Mouse (Mus musculus): Measurements from ENCODE around the gene Robo4. TPM values are rescaled to one million over a fixed set of nuclear protein-coding genes. Genes with fewer than 3 reads are reported as not detected.

Robo4 gene
- polyA plus RNA-seq, 1 experiment from 2014 or later = 6.2 TPM

DNA sequence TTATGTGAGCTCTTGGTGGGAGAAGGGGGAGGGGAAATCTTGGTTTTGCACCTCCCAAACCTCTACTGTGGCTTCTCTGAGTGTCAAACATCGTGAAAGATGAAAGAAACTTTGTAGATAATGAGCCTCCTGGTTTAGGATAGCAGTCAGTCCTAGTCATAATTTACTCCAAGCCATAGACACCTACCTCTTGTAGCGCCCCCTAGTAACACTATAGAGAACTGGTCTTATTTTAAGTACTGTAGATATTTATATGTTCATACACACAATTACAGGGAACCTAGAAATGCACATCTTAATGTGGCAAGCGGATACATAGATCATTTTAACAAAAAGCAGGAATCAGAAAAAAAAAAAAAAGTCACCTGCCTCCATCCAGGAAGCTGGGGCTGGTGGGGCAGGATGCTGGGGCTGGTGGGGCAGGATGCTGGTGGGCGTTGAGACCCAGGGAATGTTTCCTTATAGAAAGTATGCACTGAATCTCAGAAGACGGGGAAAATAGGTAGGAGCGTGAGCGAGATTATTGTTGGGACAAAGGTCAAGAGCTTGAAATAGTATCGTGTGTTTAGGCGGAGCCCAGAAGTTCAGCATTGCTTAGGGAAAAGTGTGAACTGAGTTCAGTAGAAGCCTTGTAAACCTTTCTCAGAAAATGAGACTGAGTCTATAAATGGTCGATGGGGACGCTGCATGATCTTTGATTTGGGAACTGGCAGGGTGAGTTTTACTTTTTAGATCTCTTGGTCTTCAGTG lies 33.4 kb upstream of the Robo4 start:
- H3K27me3 ChIP-seq (replicated peaks) = no peaks in the 10 kb centered on the region
- no peaks in the 10 kb centered on the region for H3K4me1 ChIP-seq (replicated peaks)
- no peak overlapping the region for H3K9ac ChIP-seq
- no peaks in the 10 kb centered on the region for H3K9me3 ChIP-seq (replicated peaks)
- ATAC-seq (ENCODE audit: insufficient number of reproducible peaks, low FRiP score) = no peak
- no peak overlapping the region for H3K4me2 ChIP-seq
- H3K36me3 ChIP-seq = no peaks in the 10 kb centered on the region
- 68% methylated on average over 11 of the region's 11 CpGs for WGBS
- H3K27ac ChIP-seq (ENCODE audit: poor library complexity, severe bottlenecking) = no peak overlapping the region
- H3K4me3 ChIP-seq = no peak overlapping the region

DNA sequence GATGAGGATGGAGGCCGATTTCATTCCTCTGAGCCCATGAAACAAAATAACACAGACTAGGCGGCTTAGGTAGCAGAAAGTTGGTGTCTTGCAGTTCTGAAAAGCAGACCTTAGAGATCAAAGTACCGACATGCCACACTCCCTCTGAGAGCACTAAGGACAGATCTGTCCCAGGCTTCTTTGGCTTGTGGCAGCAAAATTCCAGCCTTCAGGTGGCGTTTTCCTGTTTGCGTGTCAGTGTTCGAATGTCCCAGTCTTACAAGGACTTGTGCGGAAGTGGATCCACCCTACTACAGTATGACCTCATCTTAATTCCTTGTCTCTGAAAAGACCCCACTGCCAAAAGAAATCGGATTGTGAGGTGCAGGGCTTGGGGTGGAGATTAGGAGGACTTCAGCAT lies 32.8 kb upstream of the Robo4 start:
- ATAC-seq (ENCODE audit: insufficient number of reproducible peaks, low FRiP score) = no peak

DNA sequence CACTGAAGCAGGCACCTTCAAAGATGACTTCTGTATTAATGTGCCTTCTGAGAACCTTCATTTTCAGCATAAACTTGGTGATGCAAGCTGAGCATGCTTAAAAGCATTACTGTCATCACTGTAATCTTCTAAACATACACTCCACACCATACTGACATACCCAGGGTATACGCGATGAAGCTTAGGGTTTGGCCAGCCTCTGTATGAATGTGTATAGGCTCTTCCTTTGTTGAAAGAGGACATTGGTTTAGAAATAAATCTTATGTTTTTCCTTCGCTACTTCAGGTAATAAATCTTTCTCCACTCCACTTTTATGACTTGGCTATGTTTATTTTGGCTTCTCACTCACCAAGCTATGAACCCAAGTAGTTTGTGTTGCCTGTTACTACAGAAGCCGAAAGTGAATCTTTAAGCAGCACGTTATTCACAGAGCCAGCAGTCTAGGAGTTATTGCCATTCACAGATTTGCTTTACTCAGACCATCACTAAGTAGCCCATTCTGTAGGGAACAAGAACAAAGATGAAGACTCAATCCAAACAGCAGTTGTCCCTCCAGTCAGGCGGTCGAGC lies 30.4 kb upstream of the Robo4 start:
- no peaks in the 10 kb centered on the region for H3K4me1 ChIP-seq (replicated peaks)
- 86% methylated on average over 7 of the region's 7 CpGs for WGBS
- H3K27ac ChIP-seq (ENCODE audit: poor library complexity, severe bottlenecking) = no peak overlapping the region
- no peak for ATAC-seq (ENCODE audit: insufficient number of reproducible peaks, low FRiP score)
- H3K27me3 ChIP-seq (replicated peaks) = no peaks in the 10 kb centered on the region
- no peak overlapping the region for H3K9ac ChIP-seq
- H3K4me3 ChIP-seq = no peak overlapping the region
- no peaks in the 10 kb centered on the region for H3K36me3 ChIP-seq
- no peaks in the 10 kb centered on the region for H3K9me3 ChIP-seq (replicated peaks)
- H3K4me2 ChIP-seq = no peak overlapping the region

More for the DNA sequence above, 32.8 kb upstream of the Robo4 start:
- Histone ChIP-seq H3K36me3 (no peaks in the 10 kb centered on the region), H3K4me2 (no peak overlapping the region), H3K4me3 (no peak overlapping the region), H3K4me1 (replicated peaks) (no peaks in the 10 kb centered on the region), H3K27me3 (replicated peaks) (no peaks in the 10 kb centered on the region), H3K27ac (ENCODE audit: poor library complexity, severe bottlenecking) (no peak overlapping the region), H3K9me3 (replicated peaks) (no peaks in the 10 kb centered on the region), H3K9ac (no peak overlapping the region)
- 63% methylated on average over 8 of the region's 8 CpGs for WGBS

DNA sequence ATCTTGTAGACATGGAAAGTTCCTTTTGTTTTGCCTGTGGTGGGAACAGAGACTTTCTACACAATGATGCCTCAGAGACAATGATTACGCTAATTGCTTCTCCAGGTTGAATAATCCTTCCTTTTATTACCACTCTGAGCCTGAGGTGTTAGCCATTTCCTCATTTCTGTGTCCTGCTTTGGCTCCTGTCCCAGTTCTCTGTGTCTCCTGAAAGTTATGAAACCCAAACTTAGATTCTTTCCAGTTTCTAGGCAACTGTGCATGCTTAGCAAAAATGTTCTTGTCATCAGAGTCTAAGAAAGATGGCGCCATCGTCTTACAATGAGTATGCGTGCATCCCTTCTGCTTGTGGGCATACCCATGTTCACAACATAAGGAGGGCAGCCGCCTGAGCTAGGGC lies 26.0 kb upstream of the Robo4 start:
- Histone ChIP-seq H3K27me3 (replicated peaks) (no peaks in the 10 kb centered on the region), H3K4me1 (replicated peaks) (no peaks in the 10 kb centered on the region), H3K4me3 (no peak overlapping the region), H3K4me2 (no peak overlapping the region), H3K27ac (ENCODE audit: poor library complexity, severe bottlenecking) (no peak overlapping the region), H3K36me3 (no peaks in the 10 kb centered on the region), H3K9me3 (replicated peaks) (no peaks in the 10 kb centered on the region), H3K9ac (no peak overlapping the region)
- no peak for ATAC-seq (ENCODE audit: insufficient number of reproducible peaks, low FRiP score)
- 92% methylated on average over 5 of the region's 5 CpGs for WGBS

DNA sequence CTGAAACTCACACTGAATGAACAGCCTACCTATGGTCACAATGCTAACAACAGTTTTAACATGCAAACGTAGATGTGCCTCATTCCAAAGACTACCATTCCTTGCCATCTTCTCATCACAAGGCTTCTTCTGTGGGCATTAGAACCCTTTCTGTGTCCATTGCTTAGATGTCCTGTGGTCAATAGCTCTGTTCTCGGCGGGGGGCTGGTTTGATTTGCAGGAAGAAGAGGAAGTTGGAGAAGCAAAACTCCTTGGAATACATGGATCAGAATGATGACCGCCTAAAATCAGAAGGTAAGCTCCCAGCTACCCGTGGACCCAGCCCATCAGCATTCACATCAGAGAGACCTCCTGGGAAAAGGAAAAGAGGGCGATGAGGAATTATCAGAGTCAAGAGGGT lies 18.5 kb upstream of the Robo4 start:
- H3K9me3 ChIP-seq (replicated peaks) = no peaks in the 10 kb centered on the region
- H3K27ac ChIP-seq (ENCODE audit: poor library complexity, severe bottlenecking) = no peak overlapping the region
- no peak overlapping the region for H3K4me2 ChIP-seq
- H3K9ac ChIP-seq = no peak overlapping the region
- H3K27me3 ChIP-seq (replicated peaks) = peaks cover 40% of the 10 kb centered on the region
- no peaks in the 10 kb centered on the region for H3K36me3 ChIP-seq
- ATAC-seq (ENCODE audit: insufficient number of reproducible peaks, low FRiP score) = no peak
- no peak overlapping the region for H3K4me3 ChIP-seq
- WGBS = 83% methylated on average over 6 of the region's 6 CpGs
- peaks cover 3% of the 10 kb centered on the region; the same call in 1 of the 2 replicates for H3K4me1 ChIP-seq (replicated peaks)

DNA sequence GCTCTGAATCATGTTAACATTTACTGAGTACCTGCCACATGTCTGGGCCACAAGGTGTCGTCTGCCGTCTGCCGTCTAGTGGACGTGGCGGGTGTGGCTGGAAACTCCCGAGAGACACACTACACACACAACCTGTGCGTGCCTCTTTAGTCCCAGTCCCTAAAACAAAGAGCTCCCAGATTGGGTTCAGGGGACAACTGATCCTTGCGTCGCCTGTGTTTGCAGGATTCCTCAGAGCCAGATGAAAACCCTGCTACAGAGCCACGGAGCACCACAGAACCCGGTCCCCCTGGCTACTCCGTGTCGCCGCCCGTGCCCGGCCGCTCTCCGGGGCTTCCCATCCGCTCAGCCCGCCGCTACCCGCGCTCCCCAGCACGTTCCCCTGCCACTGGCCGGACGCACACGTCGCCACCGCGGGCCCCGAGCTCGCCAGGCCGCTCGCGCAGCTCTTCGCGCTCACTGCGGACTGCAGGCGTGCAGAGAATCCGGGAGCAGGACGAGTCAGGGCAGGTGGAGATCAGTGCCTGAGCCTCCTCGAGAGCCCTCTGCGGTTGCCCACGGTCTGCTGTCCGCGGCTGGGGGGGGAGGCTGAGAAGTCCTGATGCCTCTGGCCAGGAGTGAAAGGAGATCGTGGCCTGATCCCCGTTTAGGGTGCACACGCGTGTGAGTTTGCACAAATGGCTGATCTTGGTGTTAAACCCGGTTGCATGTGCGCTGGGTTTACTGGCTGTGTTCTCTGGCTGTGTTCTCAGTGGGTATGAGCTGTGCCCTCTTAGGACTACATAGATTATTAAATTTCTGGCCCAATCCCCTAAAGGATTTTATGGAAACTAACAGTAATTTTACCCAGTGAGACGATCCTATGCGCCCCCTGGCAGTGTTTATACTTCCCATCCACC lies 17.2 kb upstream of the Robo4 start:
- Histone ChIP-seq H3K27me3 (replicated peaks) (peaks cover 40% of the 10 kb centered on the region), H3K4me3 (peak overlapping the region; percentile 54), H3K9ac (peak overlapping the region; percentile 64), H3K4me2 (peak overlapping the region; percentile 88), H3K4me1 (replicated peaks) (peaks cover 3% of the 10 kb centered on the region; the same call in 1 of the 2 replicates), H3K9me3 (replicated peaks) (no peaks in the 10 kb centered on the region), H3K27ac (ENCODE audit: poor library complexity, severe bottlenecking) (no peak overlapping the region), H3K36me3 (no peaks in the 10 kb centered on the region)
- peak; percentile 63 for ATAC-seq (ENCODE audit: insufficient number of reproducible peaks, low FRiP score)
- 8% methylated on average over 54 of the region's 54 CpGs for WGBS

DNA sequence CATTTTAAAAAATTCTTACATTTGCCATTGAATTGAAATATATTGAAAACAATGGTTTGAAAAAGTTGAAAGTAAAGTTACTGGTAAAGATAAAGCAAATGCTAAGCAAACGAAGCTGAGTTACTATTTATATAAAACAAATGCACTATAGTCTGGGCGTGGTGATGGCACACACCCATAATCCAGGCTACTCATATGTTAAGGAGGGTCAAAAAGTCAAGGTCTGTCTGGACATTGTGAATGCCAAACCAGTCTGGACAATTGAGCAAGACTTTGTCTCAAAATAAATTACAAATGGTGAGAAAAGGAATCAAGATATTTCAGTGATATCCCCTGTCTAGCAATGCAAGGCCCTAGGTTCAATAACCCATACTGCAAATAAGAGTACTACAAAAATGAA lies 10.8 kb upstream of the Robo4 start:
- no peaks in the 10 kb centered on the region for H3K36me3 ChIP-seq
- no peak overlapping the region for H3K9ac ChIP-seq
- H3K9me3 ChIP-seq (replicated peaks) = no peaks in the 10 kb centered on the region
- H3K27ac ChIP-seq (ENCODE audit: poor library complexity, severe bottlenecking) = no peak overlapping the region
- H3K4me2 ChIP-seq = no peak overlapping the region
- H3K27me3 ChIP-seq (replicated peaks) = peaks cover 3% of the 10 kb centered on the region
- ATAC-seq (ENCODE audit: insufficient number of reproducible peaks, low FRiP score) = no peak
- H3K4me3 ChIP-seq = no peak overlapping the region
- WGBS = 61% methylated on average over 2 of the region's 2 CpGs
- no peaks in the 10 kb centered on the region for H3K4me1 ChIP-seq (replicated peaks)

DNA sequence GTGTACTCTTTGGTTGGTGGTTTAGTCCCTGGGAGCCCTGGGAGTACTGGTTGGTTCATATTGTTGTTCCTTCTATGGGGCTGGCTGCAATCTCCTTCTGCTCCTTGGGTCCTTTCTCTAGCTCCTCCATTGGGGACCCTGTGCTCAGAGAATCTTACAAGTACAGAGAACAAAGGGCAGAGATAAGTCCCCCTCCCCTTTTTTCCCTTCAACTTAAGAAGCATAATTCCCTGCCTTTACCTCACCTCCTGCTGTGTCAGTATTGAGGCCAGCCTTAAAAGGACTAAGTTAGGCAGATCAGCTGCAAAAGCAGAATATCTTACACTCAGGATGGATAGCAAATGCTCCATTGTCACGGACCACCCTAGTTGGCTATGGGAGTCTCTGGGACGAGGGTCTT lies 9.6 kb upstream of the Robo4 start:
- Histone ChIP-seq H3K27me3 (replicated peaks) (no peaks in the 10 kb centered on the region; the same call in 1 of the 2 replicates), H3K9me3 (replicated peaks) (no peaks in the 10 kb centered on the region), H3K36me3 (no peaks in the 10 kb centered on the region), H3K27ac (ENCODE audit: poor library complexity, severe bottlenecking) (no peak overlapping the region), H3K4me1 (replicated peaks) (no peaks in the 10 kb centered on the region), H3K9ac (no peak overlapping the region), H3K4me2 (no peak overlapping the region), H3K4me3 (no peak overlapping the region)
- no peak for ATAC-seq (ENCODE audit: insufficient number of reproducible peaks, low FRiP score)
- 62% methylated on average over 2 of the region's 2 CpGs for WGBS

DNA sequence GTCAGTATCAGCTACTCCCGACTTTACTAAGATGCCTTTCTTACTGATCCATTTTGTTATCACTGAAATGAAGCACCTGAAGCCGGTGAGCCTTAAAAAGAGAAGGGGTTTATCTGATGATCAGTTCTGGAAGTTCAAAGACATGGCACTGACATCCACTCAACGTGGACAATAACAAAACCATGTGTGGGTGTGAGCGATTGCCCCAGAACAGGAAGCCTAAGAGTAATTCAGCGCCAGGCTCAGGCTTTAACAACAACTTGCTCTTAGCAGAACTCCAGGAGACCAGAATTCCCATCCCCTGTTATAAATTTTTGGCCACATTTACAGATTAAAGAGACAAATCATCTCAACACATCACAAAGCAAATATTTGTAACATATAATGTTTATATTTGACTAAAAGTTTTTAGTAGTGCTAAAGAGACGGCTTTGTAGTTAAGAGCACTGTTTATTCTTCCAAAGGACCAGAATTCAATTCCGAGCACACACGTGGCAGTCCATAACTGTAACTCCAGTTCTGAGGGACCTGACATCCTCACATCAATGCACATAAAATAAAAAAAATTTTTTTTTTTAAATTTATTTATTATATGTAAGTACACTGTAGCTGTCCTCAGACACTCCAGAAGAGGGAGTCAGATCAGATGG lies 8.1 kb upstream of the Robo4 start:
- Histone ChIP-seq H3K4me1 (replicated peaks) (no peaks in the 10 kb centered on the region), H3K27ac (ENCODE audit: poor library complexity, severe bottlenecking) (no peak overlapping the region), H3K36me3 (no peaks in the 10 kb centered on the region), H3K9me3 (replicated peaks) (no peaks in the 10 kb centered on the region), H3K27me3 (replicated peaks) (no peaks in the 10 kb centered on the region), H3K9ac (no peak overlapping the region), H3K4me3 (no peak overlapping the region), H3K4me2 (no peak overlapping the region)
- WGBS = 72% methylated on average over 8 of the region's 8 CpGs
- no peak for ATAC-seq (ENCODE audit: insufficient number of reproducible peaks, low FRiP score)

DNA sequence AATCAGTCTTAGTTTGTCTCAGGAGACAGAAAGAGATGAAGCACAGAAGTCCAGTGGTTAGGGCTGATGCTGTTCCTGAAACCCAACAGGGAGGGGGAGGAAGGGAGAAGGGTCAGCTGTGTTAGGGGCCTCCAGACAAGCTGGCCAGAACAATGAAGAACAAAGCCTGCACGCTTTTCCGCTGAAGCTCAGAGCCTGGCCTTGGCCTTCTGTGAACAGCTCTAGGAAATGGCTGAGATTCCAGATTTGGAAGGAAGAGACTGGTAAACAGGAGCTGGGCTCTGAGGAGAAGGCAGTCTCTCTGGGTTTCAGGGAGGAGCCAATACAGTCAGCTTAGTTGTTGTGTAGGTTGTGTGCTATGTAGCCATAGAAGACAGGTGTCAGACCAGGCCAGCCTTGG lies 1.1 kb upstream of the Robo4 start:
- no peaks in the 10 kb centered on the region for H3K27me3 ChIP-seq (replicated peaks)
- no peaks in the 10 kb centered on the region for H3K9me3 ChIP-seq (replicated peaks)
- no peak overlapping the region for H3K4me2 ChIP-seq
- H3K9ac ChIP-seq = no peak overlapping the region
- no peaks in the 10 kb centered on the region for H3K36me3 ChIP-seq
- H3K4me1 ChIP-seq (replicated peaks) = peaks cover 6% of the 10 kb centered on the region; the same call in 1 of the 2 replicates
- no peak overlapping the region for H3K4me3 ChIP-seq
- ATAC-seq (ENCODE audit: insufficient number of reproducible peaks, low FRiP score) = peak; percentile 34; the same call in 1 of the 2 replicates
- WGBS = 73% methylated on average over 2 of the region's 2 CpGs
- 0 out of 2 replicates have a peak overlapping the region, but pooled peaks have one; percentile 7 for H3K27ac ChIP-seq (ENCODE audit: poor library complexity, severe bottlenecking)

DNA sequence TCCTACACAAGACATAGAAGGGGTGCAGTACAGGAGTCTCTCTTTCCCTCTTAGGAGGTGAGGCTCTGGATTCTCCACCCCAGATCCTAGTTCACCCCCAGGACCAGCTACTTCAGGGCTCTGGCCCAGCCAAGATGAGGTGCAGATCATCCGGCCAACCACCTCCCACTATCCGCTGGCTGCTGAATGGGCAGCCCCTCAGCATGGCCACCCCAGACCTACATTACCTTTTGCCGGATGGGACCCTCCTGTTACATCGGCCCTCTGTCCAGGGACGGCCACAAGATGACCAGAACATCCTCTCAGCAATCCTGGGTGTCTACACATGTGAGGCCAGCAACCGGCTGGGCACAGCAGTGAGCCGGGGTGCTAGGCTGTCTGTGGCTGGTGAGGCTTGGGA lies 804 bp downstream of the Robo4 start:
- Histone ChIP-seq H3K27me3 (replicated peaks) (peaks cover 12% of the 10 kb centered on the region), H3K9ac (no peak overlapping the region), H3K4me1 (replicated peaks) (peaks cover 6% of the 10 kb centered on the region; the same call in 1 of the 2 replicates), H3K4me2 (peak overlapping the region; percentile 13), H3K9me3 (replicated peaks) (no peaks in the 10 kb centered on the region), H3K27ac (ENCODE audit: poor library complexity, severe bottlenecking) (no peak overlapping the region), H3K36me3 (no peaks in the 10 kb centered on the region), H3K4me3 (no peak overlapping the region)
- no peak for ATAC-seq (ENCODE audit: insufficient number of reproducible peaks, low FRiP score)
- WGBS = 82% methylated on average over 7 of the region's 7 CpGs

All from heart, embryonic 12.5 days (tissue).